Mouse (Mus musculus) layer of hippocampus, postnatal 10 days (tissue): ENCODE data around the gene Gli1. TPM values are rescaled to one million over a fixed set of nuclear protein-coding genes. Genes with fewer than 3 reads are reported as not detected.
A peak's percentile ranks its signal among the peaks of the same experiment; 100 is the strongest.

Experiments
- DNase-seq, 2 experiments: peaks; one replicate each; pipeline ENCODE4 v3.0.0; 2021; ENCODE audit warnings: low spot score in 2 of 2
- long read RNA-seq: library from polyadenylated mRNA; stranded (forward); transcript quantifications from one replicate; pipeline ENCODE4 v2.0.0, GENCODE M21; 2023
- total RNA-seq, 2 experiments: library from RNA; stranded (reverse); gene quantifications; 2 replicates each; pipeline ENCODE4 v1.2.3; 2021

Gene Gli1
- total RNA-seq = 1 to 10 TPM; 1.7 to 3.1 TPM
- long read RNA-seq, partial matches to known transcripts = 2 of 2 reads
- long read RNA-seq, other reads (novel, unspliced or antisense) = 0 of 2 reads

DNA sequence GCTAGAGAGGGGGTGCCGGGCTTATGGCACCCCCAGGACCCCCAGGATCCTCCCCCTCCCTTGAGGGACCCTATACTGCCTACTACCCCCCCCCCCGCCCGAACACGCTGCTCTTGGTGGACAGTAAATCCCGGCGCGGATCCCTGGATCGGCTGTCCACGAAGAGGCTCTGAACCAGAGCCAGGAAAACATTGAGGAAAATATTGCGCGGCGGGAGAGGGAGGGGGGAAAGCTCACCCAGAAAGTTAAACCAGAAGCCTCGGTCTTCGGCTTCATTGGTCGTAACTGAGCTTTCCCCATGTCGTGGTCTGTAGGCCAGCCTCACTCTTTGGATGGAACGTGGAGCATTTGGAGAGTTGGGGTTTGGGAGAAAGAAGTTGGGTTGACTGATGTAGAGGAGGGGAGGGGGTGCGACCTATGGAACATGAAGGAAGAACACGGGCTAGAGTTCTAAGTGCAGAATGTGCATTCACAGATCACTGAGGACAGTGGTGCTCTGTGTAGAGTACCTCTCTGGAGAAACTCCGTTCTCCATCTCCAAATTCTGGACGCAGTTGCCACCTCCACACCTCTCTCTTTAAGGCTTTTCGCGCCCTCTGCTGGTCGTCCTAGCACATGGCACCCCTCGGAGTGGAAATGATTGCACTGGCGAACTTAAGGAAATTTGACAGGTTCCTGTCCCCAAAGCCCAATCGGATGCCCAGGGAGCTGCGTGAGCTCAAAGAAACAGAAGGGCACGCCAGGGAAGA, at the start of gene Gli1:
TSS of gene Gli1 (minus strand) at position 84 of the 749 bp plus-strand sequence.
- DNase-seq = peak; percentile 83 to 84

DNA sequence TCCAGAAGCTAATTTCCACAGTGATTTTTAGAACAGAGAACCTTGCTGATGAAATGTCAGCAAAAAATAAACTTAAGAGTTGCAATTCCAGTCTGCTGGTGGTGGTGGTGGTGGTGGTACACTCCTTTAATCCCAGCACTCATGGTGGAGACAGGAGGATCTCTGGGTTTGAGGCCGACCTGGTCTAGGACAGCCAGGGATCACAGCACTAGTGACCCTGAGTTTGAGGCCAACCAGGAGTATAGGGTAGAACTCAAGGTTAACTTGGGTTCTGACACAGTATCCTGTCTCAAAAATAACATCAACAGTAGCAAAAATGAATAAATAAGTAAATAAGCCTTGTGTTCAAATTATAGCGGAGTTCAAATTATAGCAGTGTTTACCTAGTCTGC, 40.0 kb upstream of the Gli1 start:
- DNase-seq = no peak

DNA sequence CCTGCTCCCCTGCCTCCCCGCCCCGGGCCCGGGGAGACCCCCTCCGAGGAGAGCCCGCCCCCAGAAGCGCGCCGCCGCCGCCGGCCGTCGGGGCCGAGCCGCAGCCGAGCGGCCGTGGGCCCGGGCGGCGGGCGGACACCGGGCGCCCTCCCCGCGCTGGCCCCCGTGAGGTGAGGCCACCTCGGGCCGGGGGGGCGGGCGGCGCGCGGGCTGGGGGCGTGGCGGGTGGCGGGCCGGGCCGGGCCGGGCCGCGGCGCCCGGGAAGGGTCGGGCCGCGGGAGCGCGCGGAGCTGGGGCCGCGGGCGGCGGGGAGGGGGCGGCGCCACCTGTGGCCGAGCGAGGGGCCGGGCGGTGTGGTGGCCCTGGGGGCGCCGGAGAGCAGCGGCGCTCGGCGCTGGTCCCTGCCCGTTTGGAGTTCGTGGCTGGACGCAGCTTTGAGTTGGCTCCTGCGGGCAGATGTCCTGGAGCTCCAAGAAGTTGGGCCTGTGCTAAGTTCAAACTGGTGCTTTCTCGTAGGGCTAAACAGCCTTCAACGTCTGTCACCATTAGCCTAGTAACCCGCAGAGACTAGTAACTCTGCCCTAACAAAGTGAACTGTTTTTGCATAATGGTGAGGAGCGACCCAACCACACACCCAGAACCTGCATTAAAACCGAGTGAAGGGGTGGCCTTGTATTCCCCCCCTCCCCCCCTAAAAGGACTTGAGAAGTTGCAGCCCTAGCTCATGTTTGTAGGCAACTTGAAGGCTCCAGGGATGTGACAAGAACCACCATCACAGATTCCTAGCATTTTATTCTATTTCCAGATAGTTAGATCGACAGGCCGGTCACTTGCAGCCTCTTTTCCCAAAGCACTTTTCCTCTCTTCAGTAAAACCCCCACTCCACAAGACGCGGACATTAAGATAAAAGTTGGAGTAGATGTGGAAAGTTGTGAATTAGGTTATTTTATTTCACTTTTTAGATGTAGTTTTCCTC, 39.3 kb upstream of the Gli1 start:
- peak; percentile 47 to 71 for DNase-seq

DNA sequence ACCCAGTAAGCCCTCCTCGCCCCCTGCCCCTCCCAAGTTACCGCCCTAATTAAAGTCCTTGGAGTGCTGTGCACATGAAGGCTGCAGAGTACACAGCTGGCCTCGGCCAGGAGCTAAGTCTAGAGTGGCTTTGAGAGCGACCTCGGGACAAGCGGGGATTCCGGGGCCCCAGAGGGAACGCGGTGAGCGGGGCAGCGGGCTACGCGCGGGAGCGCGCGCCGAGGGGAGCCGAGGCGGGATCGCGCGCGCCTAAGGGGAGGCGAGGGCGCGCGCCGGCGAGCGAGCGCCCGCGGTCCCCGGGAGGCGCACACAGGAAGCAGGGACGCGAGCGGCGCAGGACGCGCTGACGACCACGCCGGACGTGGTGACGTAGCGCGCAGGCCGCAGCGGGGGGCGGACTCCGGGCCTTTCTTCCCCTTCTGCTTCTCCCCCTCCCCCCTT, 38.5 kb upstream of the Gli1 start, which contains the start of gene R3hdm2:
TSS of gene R3hdm2 (plus strand) at position 77 of the 441 bp plus-strand sequence.
- peak; percentile 88 to 93 for DNase-seq

DNA sequence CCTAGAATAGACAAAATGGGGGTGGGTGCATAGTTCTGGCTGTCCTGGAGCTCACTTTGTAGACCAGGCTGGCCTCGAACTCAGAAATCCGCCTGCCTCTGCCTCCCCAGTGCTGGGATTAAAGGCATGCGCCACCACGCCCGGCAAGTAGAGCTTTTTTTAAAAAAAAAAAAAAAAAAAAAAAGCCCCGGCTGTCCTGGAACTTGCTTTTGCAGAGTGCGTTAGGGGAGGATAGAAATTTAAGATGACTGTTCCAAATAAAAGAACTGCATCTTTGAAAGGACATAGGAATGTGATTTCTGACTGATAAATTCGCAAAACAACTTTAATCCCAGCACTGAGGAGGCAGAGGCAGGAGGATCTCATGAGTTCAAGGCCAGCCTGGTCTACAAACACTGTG, 37.9 kb upstream of the Gli1 start:
- no peak for DNase-seq

DNA sequence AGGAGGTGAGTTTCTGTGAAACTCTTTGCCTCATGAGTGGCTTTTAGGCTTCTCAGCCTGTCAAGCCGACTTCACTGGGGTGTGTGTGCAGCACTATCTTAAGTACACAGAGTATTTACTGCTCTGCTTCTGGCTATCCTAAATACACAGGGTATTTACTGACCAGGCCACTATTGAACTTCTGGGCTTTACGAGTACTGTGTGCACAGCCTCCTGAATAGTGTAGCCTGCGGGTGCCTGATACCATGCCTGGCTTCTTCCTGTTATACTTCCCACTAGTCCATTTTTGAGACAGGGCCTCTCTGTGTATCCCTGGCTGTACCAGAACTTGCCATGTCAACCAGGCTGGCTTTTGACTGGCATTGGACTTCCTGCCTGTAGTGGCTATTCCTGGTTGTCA, 35.9 kb upstream of the Gli1 start:
- no peak for DNase-seq

DNA sequence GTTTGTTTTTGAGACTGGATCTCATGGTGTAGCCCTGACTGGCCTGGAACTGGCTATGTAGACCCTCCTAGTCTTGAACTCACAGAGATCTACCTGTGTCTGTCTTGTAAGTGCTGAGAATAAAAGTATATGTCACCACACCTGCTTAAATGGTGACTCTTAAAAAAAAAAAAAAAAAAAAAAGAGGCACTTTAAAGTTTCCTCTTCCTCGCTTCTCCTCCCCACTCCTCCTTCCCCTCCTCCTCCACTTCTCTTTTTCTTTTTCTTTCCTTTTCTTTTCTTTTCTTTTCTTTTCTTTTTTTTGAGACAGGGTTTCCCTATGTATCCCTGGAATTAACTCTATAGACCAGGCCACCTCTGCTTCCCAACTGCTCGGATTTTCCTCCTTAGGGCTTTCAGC, 29.2 kb upstream of the Gli1 start:
- no peak for DNase-seq

DNA sequence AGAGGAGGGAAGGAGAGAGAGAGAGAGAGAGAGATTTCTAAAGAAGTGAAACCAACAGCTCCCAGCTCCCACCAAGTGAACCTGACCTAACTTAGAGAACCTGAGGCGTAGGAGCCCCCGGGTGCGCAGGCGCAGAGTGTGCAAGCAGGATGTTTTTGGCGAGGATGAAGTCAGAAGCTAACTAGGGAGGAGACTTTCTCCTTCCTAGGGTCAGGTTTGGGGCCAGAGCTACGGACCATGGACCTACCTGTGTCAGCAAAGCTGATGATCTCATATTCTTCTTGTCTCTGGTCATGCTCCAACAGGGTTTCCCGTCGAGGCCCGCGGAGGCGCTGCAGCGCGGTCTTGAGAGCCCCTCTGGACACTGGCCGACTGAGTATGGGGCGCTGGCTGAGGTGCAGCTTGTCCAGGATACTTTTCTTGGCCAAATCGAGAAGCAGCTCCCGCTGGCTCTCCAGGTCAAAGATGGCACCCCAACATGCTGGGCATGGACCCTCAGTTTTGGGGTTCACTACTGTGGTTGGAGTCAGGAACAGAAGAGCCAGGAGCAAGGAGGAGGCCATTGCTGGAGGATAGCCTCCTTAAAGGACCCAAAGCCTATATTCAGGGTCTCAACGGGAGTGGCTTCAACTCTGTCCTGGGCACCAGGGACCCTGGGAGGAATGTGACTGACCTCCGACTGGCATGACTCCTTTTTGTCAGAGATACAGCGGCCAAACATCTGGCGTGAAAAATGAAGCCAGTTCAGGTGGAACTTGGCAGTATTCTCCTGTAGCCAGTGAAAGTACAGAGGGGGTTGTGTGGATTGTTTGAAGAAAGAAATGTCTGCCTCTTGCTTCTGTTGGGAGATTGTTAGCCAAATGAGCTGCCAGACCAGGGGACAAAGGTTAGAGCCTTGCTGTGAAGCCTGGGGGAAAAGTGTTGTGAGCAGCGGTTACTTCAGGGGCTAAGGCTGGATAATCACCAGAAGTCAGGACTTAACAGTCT, 28.4 kb upstream of the Gli1 start, which contains the start of gene Inhbc:
TSS of gene Inhbc (minus strand) at position 598 of the 987 bp plus-strand sequence.
- no peak for DNase-seq

DNA sequence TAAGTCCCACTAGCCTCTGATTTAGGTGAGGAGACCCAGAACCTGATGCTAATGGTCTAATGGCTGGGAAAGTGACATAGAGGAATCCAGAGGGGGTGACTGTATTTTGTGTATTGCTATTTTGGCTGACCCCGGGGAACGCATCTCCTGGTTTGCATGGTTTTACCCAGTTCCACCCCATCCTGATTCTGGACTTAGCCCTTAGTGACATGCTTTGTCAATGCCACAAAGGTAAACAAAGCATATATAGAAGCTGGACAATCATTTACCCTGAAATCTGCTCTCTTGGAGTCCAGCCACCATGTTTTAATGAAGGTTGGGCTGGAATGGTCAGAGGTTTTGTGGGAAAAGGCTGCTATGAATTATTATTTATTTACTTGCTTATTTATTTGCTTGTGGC, 26.5 kb upstream of the Gli1 start:
- DNase-seq = no peak

DNA sequence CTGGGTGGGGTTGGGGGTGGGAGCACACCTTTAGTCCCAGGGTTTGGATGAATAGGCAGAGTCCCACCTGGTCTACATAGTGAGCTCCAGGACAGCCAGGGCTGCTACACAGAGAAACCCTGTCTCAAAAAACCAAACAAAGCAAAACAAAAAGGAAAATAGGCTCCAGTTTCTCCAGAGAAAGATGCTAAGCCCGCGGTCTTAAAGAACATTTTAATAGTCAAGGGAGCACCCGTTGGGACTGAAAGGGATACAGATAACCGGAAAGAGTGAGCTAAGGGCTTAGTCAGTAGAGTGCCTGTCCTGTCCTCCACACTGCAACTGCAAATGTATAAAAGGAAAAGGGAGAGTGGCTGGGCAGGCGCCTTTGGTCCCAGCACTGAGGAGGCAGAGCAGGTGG, 25.3 kb upstream of the Gli1 start:
- DNase-seq = no peak

DNA sequence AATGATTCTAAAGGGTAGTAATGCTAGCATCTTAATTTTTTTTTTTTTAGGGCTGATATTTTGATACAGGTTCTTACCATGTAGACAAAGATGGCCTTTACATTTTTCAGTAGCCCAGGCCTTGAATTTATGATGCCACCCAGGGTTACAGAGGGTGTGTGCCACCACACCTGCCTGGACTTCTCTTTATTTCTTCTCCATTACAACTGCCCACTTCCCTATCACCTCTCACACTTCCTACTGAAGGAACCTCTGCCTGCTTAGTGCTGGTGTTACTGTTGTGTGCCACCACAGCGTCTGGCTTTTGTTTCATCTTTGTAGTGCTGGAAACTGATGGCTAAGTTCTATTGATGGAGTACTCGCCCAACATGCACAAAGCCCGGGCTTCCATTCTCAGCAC, 18.9 kb upstream of the Gli1 start:
- DNase-seq = no peak

DNA sequence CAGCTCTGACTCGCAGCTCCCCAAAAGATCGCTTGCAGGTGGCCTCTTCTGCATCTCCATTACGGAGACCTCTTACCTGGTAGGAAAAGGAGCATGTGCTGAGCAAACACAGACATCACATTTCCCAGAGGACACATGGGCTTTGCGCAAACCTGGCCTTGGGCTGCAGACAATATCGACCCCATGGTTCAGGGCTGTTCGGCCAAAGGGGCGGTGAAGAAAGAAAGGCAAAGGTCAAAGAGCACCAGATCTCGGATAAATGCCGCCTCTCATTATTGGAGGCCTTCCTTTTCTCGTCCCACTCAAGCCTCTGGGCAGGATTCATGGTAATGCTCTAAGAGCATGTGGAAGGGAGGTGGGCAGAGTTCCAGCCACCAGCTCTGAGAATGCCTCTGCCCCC, 13.6 kb upstream of the Gli1 start:
- no peak for DNase-seq

DNA sequence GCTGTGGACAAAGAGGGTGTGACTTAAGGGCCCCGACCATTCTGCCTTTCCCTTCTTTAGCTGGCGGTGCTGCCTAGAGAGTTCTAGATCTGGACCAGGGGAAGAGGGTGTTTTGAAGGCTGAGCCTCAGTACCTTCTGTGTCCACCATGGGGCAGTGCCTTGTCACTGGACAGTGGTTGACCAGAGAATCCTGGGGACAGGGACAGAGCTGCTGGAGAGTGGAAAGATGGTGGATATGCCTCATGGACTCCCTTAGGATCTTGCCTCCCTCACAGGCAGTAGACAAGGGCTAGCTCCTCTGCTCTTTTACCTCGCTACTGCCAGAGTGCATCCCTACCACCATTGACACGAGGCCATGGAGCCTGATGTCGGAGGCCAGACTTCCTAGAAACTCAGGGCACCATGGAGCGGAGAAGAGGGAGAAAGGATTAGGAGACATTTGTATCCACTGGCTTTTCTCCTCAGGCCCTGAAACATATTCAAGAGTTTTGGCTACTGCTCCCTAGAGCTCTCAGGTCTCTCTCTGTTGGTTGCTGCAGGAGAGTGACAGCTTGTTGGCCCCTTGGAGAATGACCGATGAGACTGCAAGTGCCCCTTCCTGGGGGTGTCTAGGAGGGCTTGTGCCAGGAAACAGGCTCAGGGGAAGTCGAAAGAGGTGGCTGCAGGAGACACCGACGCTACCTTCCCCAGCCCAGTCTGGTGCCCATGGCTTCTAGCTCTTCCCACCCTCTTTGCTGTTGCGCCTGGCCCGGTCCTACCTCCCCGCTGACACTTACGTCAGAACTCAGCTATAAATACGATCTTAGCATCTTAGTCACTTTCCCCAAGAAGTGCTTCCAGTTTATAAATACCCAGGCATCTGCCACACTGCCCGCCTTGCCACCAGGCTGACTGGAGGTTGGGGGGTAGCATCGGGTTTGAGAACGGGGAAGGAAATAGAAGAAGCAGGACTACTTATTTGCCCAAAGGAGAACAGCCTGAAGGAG, 12.4 kb upstream of the Gli1 start, which contains the start of gene Inhbe:
TSS of gene Inhbe (minus strand) at position 503 of the 987 bp plus-strand sequence.
- DNase-seq = peak in 1 of 2 experiments; percentile 33

DNA sequence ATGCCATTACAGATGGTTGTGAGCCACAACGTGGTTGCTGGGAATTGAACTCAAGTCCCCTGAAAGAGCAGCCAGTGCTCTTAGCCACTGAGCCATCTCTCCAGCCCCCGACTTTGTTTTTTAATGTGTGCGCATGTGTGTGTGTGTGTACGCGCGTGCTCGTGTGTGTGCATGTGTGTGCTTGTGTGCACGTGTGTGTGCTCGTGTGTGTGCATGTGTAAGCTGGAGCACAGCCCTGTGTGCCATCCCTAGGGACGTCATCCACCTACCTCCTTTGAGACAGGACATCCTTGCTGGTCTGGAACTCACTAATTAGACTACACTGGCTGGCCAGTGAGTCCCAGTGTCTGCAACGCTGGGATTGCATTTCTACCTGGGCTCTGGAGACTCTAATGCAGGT, 11.0 kb upstream of the Gli1 start:
- no peak for DNase-seq

DNA sequence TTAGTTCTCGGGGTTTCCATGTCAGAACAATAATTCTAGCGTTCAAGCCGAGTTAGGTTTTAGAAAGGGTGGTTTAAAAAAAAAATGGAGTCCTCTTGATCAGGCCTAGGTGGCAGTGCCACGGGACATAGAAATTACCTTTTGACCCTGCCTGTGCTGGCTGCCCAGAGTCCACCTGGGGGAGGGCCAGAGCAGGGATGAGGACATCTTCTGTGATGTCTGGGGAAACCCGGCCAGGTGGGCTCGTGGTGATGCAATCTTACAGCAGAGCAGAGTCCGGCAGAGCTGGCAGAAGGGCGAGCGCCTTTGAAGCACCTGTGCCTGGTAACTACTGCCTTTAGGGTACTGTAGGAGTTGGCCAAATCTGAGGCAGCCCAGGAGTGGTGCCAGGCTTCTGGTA, 10.4 kb upstream of the Gli1 start:
- DNase-seq = peak in 1 of 2 experiments; percentile 10

DNA sequence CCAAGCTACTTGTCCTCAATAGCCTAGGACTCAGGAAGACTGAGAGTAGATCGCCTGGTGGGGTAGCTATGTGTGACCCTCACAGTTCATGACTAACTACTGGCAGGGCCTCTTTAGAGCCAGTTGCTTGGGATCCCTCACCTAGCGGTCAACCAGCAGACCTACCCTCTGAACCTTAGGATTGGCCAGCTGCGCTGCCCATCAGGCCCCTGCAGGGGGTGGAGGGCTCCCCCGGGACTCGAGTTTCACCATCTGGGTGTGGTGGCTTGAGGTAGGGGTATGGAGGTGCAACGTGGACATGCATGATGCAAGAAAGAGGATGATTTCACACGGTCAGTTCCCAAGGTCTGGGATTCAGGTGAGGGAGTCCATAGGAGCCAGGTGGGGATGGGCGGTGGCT, 9.9 kb upstream of the Gli1 start:
- DNase-seq = no peak

DNA sequence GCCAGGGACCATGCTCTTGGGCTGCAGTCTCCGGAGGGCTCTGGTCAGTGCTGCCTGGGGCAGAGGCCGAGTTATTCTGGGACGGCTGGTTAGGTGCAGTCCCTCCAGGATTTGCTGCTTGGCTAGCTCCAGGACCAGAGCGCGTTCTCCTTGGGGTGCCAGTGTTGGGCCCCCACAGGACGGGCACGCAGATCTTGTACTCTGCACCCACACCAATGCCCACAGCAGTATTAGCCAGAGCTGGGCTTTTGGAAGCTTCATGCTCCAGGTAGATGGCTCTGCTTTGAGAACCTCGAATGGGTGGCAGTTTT, 9.5 kb upstream of the Gli1 start:
- no peak for DNase-seq

DNA sequence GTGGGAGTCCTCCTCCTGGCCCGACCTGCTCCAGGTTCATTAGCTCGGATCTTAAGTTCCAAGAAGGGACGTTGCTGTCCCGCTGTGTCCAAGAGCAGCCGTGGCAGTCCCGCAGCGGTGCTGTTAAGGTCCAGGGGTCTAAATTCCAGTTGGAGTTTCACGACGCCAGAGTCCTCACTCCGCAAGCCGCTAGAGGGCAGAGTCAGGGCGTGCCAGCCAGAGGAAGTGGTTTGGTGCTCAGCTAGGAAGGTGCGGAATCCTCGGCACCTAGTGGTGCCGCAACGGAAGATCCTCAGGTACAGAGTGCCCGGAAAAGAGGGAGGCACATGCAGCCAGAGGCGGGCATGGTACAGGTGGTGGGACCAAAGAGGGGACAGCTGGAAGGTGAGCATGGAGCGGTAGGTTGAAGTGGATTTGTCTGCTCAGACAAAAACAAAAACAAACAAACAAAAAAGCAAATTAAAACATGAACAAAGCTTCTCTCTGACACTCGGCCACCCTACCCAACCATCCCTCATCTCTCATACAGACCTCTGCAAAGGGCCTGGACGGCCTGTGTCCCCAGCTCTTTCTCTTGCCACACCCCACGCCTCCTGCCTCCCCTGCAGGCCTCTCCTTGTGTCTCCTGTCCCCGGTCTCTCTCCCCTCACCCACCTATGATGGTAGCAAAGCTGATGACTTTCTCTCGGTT, 9.0 kb upstream of the Gli1 start:
- peak; percentile 70 to 78 for DNase-seq

DNA sequence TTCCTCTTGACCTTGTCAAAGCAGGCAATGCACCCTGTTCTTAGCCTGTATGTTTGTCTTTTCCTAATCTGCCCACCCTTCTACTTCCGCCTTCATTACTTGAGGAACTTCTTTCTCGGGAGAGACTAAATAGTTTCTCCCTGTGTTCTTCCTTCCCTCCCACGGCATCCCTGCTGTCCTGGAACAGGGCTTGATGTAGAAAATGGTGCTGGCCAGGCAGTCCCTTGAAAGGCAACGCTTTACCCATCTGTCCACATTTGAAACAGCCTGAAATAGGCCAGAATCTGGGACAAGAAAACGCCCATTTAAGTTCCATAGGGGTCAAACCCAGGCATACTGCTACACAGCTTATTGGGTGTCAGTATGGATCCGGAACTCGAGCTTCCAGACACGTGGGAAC, 8.0 kb upstream of the Gli1 start:
- DNase-seq = no peak
